Mouse (Mus musculus): ENCODE results near the gene Capn11.
"Not testable (repeated sequence)": the region's sequence is repeated elsewhere in the genome, so short reads cannot be mapped to it uniquely, and the experiment has no call there.

The Capn11 gene

GRCm38 (mm10) chr17:45626577-45627134 is 32.5 kb downstream of the Capn11 start:
- DNase-seq, result peak; percentile 54

- not testable (repeated sequence) for DNase-seq
Observed at GRCm38 (mm10) chr17:45623425-45623824, 35.7 kb downstream of the Capn11 start.

- no peak for DNase-seq
Observed at GRCm38 (mm10) chr17:45619386-45620256, 39.5 kb downstream of the Capn11 start.

DNA sequence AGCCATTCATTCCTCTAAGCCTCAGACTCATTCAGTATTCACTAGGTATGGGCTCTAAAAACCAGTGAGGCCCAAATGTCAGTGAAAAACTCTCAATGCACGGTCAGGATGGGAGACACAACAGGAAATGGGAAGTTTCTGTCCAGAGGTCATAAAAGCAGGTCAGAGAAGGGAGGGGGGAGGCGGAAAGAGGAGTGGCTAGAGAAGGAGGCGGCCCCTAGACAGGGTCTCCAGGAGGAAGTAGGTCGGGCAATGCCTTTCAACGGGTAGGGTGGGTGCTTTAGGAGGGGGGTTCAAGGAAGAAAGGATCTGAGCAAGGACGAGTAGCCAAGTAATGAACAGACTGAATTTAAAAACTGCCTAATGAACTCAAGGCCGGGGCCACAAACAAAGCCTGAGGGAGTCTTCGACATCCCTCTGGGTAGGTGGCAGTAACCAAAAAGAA is 40.2 kb downstream of the Capn11 start:
- no peak for DNase-seq

GRCm38 (mm10) chr17:45617655-45618054 is 41.5 kb downstream of the Capn11 start:
- no peak for DNase-seq

DNA sequence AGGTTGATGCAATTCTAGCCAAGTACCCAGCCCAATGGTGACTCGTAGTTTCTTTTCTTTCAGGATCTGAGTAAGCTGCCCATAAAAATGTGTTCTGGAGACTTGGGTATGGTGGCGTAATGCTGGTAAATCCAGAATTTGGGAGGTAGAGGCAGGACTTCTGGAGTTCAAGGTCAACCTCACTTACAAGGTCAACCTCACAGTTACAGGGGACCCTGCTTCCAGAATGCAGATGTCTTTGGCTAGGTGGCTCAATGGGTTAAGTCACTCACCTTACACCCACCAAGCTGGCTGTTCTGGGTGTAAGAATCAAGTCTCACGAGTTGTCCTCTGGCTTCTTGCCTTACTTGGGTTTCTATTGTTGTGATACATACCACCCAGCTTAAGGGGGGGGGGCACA is 42.4 kb downstream of the Capn11 start:
- DNase-seq, result no peak

DNA sequence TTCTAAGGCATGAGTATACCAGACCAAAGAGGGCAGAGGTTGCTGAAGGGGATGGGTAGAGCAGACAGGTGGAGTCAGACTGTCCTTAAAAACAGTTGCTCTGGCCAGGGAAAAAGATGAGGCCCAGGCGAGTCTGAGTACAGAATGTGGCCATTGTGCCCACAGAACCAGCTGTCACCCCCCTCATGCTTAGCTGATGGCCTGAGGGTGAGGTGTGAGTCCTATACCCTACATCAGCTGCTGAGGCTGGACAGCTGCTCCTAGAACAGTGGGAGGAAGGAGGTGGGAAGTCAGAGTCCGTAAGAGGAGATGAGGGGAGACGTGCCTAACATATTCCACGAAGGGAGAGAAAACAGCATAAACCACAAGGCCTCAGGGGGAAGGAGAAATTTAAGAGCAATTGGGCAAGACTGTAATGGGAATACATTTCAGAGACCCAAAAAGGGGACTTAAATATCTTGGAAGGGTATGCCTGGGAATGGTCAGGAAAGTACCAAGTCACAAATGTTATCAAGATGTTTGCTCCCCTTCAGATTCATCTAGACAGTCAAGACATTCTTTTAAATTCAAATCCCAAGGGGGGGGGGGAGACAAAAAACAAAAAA is 43.0 kb downstream of the Capn11 start:
- no peak for DNase-seq

- DNase-seq, result no peak
Observed at GRCm38 (mm10) chr17:45612921-45613320, 46.2 kb downstream of the Capn11 start.

DNA sequence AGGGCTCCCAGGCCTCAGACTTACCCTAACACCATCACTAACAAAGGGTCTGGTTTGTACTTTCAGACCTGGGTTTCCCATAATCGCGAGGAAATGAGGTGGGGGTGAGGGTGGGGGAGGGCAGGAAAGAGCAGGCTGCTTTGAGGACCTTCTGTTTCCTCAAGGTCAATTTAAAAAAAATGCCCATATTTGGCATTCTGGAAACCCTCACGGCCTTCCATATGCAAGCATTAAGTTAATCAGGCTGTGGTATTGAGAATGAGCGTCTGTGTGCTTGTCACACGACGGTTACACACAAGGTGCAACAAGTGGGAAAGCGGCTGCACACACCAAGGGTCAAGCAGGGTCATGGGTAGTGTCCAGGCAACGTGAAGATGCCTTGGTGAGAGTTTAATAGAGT is 47.1 kb downstream of the Capn11 start:
- DNase-seq, result no peak

DNA sequence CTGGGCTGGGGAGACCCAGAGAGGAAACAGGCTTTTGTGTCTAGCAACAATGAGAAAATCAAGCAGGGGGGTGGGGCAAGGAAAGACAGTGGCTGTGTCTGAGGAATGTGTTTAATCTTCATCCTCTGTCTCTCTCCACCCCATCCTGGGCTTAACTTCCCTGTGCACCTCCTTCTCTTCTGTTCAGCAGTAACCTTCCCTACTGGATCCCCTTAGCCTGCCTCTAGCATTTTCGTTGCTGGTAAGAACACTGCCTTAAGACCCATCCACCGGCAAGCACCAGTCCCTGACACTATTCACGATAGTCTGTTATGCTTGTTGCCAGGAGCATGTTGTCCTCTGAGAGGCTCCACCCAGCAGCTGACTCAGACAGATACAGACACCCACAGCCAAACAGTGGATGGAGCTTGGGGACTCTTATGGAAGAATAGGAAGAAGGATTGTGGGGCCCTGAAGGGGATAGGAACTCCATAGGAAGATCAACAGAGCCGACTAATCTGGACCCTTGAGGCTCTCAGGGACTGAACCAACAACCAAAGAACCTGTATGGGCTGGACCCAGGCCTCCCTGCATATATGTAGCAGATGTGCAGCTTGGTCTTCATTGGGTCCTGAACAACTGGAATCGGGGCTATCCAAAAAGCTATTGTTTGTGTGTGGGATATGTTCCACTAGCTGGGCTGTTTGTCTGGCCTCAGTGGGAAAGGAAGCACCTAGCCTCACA is 48.8 kb downstream of the Capn11 start:
- no peak for DNase-seq

DNA sequence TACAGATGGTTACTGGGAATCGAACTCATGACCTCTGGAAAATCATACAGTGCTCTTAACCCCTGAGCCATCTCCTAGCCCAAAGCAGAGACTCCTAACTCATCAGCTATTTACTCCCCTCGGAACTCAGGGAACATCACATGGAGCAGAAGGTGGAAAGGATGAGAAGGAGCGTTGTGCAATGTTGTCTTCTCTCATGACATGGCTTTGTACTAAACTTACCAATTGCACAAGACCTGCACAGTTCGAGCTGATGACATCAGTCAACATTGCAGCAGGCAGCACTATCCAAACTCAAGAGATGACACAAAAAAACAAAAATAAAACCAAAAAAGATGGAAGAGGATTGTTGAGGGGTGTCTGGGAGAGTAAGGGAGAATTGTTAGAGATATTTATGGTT is 50.7 kb downstream of the Capn11 start:
- DNase-seq, result no peak

DNA sequence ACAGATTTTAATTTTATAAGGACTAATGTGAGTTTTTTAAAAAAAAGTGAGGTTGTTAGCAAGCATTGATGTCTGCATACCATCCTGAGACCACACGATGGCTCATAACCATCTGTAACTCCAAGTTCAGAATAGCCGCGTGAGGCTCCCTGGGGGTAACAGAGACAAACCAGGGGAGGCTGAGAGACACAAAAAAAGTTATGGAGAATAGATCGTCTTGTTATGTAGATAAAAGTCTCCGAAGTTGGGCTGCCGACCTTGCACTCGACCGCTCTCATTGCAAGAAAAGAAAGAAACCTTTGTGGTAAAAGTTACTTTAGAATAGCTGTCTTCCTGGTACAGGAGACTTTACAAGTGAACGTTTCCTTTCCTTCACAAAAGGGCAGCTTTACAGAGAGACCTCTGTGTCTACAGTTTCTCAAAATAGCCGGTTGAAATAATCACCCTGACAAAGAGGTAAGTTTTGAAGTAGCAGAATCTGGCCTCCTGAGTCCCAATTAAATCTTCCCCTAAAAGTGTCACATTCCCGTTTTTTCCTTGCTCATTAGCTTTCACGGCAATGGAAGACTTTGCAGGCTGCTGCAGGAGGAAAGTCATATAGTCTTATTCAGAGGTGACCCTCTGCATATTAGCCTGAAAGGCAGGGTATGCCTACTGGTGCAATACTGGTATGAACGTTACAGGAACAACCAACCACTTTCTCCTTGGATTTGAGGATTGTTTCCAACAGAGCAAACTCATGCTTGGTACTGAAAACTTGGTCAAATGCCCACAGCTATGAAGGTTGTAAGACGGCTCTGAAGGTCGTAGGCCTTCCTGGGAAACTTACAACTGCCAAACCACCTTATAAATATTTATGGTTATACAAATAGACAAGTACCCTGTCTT is 51.9 kb downstream of the Capn11 start:
- no peak for DNase-seq

GRCm38 (mm10) chr17:45602984-45603383 is 56.1 kb downstream of the Capn11 start:
- no peak for DNase-seq

DNA sequence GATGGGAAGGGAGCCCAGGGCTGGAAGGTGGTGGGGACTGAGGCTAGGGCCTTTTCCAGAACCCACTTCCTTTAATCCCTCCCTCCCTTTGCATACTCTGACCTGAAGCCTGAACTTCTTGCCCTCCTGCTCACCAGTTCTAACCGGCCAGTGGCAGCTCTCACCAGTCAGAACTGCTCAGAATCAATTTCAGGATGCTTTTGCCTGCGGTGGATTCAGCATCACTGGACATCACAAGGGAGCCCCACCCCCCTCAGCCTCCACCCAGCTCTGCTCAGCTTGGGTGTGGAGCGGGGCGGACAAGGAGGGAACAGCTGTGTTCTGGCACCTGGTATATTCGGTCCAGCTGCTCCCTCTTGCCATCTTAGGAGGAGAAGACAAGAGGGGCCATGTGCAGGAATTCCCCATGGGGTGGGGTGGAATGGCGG is 57.2 kb downstream of the Capn11 start, which contains the start of gene Mymx:
TSS of gene Mymx (minus strand) at position 226 of the 428 bp plus-strand sequence.
- DNase-seq, result no peak

GRCm38 (mm10) chr17:45601325-45601724 is 57.8 kb downstream of the Capn11 start:
- no peak for DNase-seq

DNA sequence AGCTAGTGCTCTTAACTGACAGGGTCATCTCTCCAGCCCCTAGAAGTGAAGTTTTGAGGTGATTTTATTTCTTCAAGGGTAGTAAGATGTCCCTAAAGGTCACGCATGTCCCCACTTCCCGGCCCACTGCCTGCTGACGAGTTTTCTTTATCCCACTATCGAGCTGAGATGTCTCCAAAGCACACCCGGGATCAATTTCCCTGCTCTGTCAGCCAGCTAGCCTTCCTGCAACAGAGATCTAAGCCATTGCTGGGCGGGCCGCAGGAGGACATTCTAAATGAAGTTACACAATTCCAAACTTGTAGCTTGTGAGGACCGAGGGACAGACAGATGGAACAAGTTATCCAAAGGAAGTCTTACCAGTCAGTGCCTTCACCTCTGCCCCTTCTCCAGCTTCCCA is 58.9 kb downstream of the Capn11 start:
- no peak for DNase-seq

- no peak for DNase-seq
Observed at GRCm38 (mm10) chr17:45599446-45600242, 59.5 kb downstream of the Capn11 start, which contains the start of gene Slc29a1. Gene Slc29a1 (minus strand): TSS chr17:45599606.

DNA sequence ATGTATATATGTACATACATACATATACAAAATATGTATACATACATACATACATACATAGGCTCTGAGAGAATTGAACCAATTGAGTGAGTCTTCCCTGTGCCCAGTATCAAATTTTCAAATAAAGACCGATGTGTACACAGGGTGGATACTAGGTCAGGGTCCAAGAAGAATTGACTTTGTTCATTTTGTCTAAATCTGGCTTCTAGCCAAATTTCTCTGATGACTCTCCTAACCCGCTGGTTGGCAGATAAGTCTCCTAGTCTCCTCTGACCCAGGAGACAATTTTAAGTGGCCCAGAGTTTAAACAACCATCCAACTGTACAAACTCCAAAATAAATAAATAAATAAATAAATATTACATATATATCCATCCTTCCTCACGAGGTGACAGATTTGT is 60.2 kb downstream of the Capn11 start:
- DNase-seq, result no peak

DNA sequence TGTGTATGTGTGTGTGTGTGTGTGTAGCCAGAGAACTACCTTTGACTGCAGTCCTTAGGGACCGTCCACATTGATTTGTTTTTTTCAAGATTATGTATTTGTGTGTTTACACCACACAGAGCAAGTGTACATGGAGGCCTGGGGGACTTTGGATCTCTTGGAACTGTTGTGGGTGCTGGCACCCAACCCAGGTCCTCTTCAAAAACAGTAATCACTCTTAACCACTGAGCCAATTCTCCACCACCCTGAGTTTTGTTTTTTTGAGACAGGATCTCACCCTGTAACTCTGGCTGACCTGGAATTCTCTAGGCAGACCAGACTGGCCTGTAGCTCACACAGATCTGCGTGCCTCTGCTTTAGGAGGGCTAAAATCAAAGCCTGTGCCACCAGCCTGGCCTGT is 60.7 kb downstream of the Capn11 start:
- DNase-seq, result no peak

GRCm38 (mm10) chr17:45597787-45598186 is 61.3 kb downstream of the Capn11 start:
- no peak for DNase-seq
